Mouse (Mus musculus): ENCODE data around the gene Olfr1340. TPM values are rescaled to one million over a fixed set of nuclear protein-coding genes. Genes with fewer than 3 reads are reported as not detected.

Gene Olfr1340
- polyA plus RNA-seq, 1 experiment from 2014 or later = not detected

DNA sequence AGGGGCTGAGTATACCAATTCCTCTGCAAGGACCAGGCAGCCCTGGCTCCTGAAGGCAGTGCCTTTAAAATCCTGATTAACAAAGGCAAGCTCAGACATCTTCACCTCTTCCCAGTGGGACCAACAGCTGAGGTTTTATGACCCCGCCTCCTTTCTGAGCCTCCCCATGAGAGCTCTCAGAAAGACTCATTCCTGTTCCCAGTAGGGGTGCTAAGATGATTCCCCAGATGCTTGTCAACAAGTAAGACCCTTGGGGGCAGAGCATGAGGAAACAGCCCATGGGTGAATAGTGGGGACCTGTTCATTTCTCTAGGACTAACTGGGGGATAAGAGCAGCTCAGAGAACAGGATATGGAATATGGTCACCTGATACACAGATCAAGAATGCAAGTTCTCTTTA is 38.7 kb downstream of the Olfr1340 start, which contains the start of gene Olfr1338:
Gene Olfr1338 (minus strand): TSS at position 101 of the 400 bp plus-strand sequence.
- H3K36me3 ChIP-seq = no peaks in the 10 kb centered on the region
- ATAC-seq (ENCODE audit: low FRiP score, low read depth) = no peak
- H3K4me1 ChIP-seq = no peaks in the 10 kb centered on the region
- no peak within 1 kb of the TSS for H3K4me2 ChIP-seq (replicated peaks)
- 76% methylated on average over 1 of the region's 1 CpGs for WGBS
- no peak within 1 kb of the TSS for H3K4me3 ChIP-seq
- no peak within 1 kb of the TSS for H3K27ac ChIP-seq
- no peaks in the 10 kb centered on the region for H3K9me3 ChIP-seq
- H3K27me3 ChIP-seq (replicated peaks) = no peaks in the 10 kb centered on the region
- no peak within 1 kb of the TSS for H3K9ac ChIP-seq

Other genes with a start within 250 kb of the Olfr1340 start
- 23.2 and 23.5 TPM in 2 replicates for gene Tie1, start 230.1 kb upstream of the Olfr1340 start, polyA plus RNA-seq (2016; fragmentation: Nextera tagmentation; extraction: Ambion mirVana)
- gene 2610528J11Rik, start 193.1 kb upstream of the Olfr1340 start, polyA plus RNA-seq (2016; fragmentation: Nextera tagmentation; extraction: Ambion mirVana) = 0.56 TPM in 1 of 2 replicates, not detected in the other
- gene Tmem125, start 176.1 kb upstream of the Olfr1340 start, polyA plus RNA-seq (2016; fragmentation: Nextera tagmentation; extraction: Ambion mirVana) = 0.23 TPM in 1 of 2 replicates, not detected in the other
- gene Cfap57, start 99.4 kb upstream of the Olfr1340 start, polyA plus RNA-seq (2016; fragmentation: Nextera tagmentation; extraction: Ambion mirVana) = 1.2 and 1.3 TPM in 2 replicates
- gene Ebna1bp2, start 99.3 kb upstream of the Olfr1340 start, polyA plus RNA-seq (2016; fragmentation: Nextera tagmentation; extraction: Ambion mirVana) = 151 and 158 TPM in 2 replicates
- gene Olfr62, start 61.2 kb upstream of the Olfr1340 start, polyA plus RNA-seq (2016; fragmentation: Nextera tagmentation; extraction: Ambion mirVana) = not detected in 2 replicates
- not detected in 2 replicates for gene Olfr1342, start 27.4 kb upstream of the Olfr1340 start, polyA plus RNA-seq (2016; fragmentation: Nextera tagmentation; extraction: Ambion mirVana)
- gene Olfr1341, start 16.6 kb upstream of the Olfr1340 start, polyA plus RNA-seq (2016; fragmentation: Nextera tagmentation; extraction: Ambion mirVana) = not detected in 2 replicates
- not detected in 2 replicates for gene Olfr1339, start 12.0 kb downstream of the Olfr1340 start, polyA plus RNA-seq (2016; fragmentation: Nextera tagmentation; extraction: Ambion mirVana)
- gene Olfr1338, start 38.6 kb downstream of the Olfr1340 start, polyA plus RNA-seq (2016; fragmentation: Nextera tagmentation; extraction: Ambion mirVana) = not detected in 2 replicates
- not detected in 2 replicates for gene Olfr1337, start 62.4 kb downstream of the Olfr1340 start, polyA plus RNA-seq (2016; fragmentation: Nextera tagmentation; extraction: Ambion mirVana)
- gene Olfr1335, start 89.8 kb downstream of the Olfr1340 start, polyA plus RNA-seq (2016; fragmentation: Nextera tagmentation; extraction: Ambion mirVana) = not detected in 2 replicates
- not detected in 2 replicates for gene Olfr1333, start 116.1 kb downstream of the Olfr1340 start, polyA plus RNA-seq (2016; fragmentation: Nextera tagmentation; extraction: Ambion mirVana)
- gene Olfr1331, start 144.5 kb downstream of the Olfr1340 start, polyA plus RNA-seq (2016; fragmentation: Nextera tagmentation; extraction: Ambion mirVana) = not detected in 2 replicates
- not detected in 2 replicates for gene Olfr1330, start 168.5 kb downstream of the Olfr1340 start, polyA plus RNA-seq (2016; fragmentation: Nextera tagmentation; extraction: Ambion mirVana)
- gene Olfr1329, start 197.3 kb downstream of the Olfr1340 start, polyA plus RNA-seq (2016; fragmentation: Nextera tagmentation; extraction: Ambion mirVana) = not detected in 2 replicates
- not detected in 2 replicates for gene Olfr1328, start 218.5 kb downstream of the Olfr1340 start, polyA plus RNA-seq (2016; fragmentation: Nextera tagmentation; extraction: Ambion mirVana)
- not detected in 2 replicates for gene Lao1, start 241.4 kb downstream of the Olfr1340 start, polyA plus RNA-seq (2016; fragmentation: Nextera tagmentation; extraction: Ambion mirVana)

Data from neural tube, embryonic 12.5 days (tissue).